Mouse (Mus musculus) ovary, postnatal 36 days (tissue): ENCODE data around the gene Pdzd7.
"Not testable (repeated sequence)": the region's sequence is repeated elsewhere in the genome, so short reads cannot be mapped to it uniquely, and the experiment has no call there.

ENCODE experiments used
- DNase-seq: peaks from one replicate; pipeline ENCODE4 v3.0.0; 2022; ENCODE audit warnings: low spot score, mixed read lengths

The Pdzd7 gene

GRCm38 (mm10) chr19:45058113-45058839, 12.8 kb upstream of the Pdzd7 start:
- peak; percentile 88 for DNase-seq

- DNase-seq: no peak
Measured at GRCm38 (mm10) chr19:45057724-45058112, 12.2 kb upstream of the Pdzd7 start.

- no peak for DNase-seq
Measured at GRCm38 (mm10) chr19:45056908-45057698, 11.6 kb upstream of the Pdzd7 start.

GRCm38 (mm10) chr19:45056364-45056763, 10.8 kb upstream of the Pdzd7 start:
- no peak for DNase-seq

- DNase-seq: no peak
Measured at GRCm38 (mm10) chr19:45054892-45055690, 9.6 kb upstream of the Pdzd7 start.

- DNase-seq: no peak
Measured at GRCm38 (mm10) chr19:45053451-45053850, 7.9 kb upstream of the Pdzd7 start.

- DNase-seq: no peak
Measured at GRCm38 (mm10) chr19:45049523-45049922, 4.0 kb upstream of the Pdzd7 start.

- DNase-seq: no peak
Measured at GRCm38 (mm10) chr19:45048644-45049365, 3.3 kb upstream of the Pdzd7 start.

GRCm38 (mm10) chr19:45047935-45048643, 2.6 kb upstream of the Pdzd7 start:
- peak; percentile 55 for DNase-seq

GRCm38 (mm10) chr19:45047417-45047934, 2.0 kb upstream of the Pdzd7 start, which contains the start of gene Sfxn3:
Gene Sfxn3 (plus strand): TSS chr19:45047503.
- peak; percentile 91 for DNase-seq

GRCm38 (mm10) chr19:45046523-45047321, 1.2 kb upstream of the Pdzd7 start:
- peak; percentile 85 for DNase-seq

GRCm38 (mm10) chr19:45045236-45045635, 281 bp downstream of the Pdzd7 start:
- no peak for DNase-seq

GRCm38 (mm10) chr19:45044389-45044927, 1.1 kb downstream of the Pdzd7 start:
- no peak for DNase-seq

- DNase-seq: no peak
Measured at GRCm38 (mm10) chr19:45040214-45040613, 5.3 kb downstream of the Pdzd7 start.

GRCm38 (mm10) chr19:45038198-45038597, 7.3 kb downstream of the Pdzd7 start:
- not testable (repeated sequence) for DNase-seq

GRCm38 (mm10) chr19:45036867-45037266, 8.7 kb downstream of the Pdzd7 start:
- DNase-seq: peak; percentile 62

- no peak for DNase-seq
Measured at GRCm38 (mm10) chr19:45032570-45033332, 12.8 kb downstream of the Pdzd7 start.

- DNase-seq: peak; percentile 78
Measured at GRCm38 (mm10) chr19:45031780-45032179, 13.7 kb downstream of the Pdzd7 start.
